Mouse (Mus musculus) midbrain, embryonic 16.5 days (tissue): ENCODE results near the gene Has3. TPM values are rescaled to one million over a fixed set of nuclear protein-coding genes. Genes with fewer than 3 reads are reported as not detected.
A peak's percentile ranks its signal among the peaks of the same experiment; 100 is the strongest.
"Not testable (repeated sequence)": the region's sequence is repeated elsewhere in the genome, so short reads cannot be mapped to it uniquely, and the experiment has no call there.

ENCODE experiments used
- ATAC-seq: fragments of 200-750 bp; cut with Nextera tagmentation; 2 replicates; pipeline ENCODE4 v1.8.0; 2017; ENCODE audit warnings: moderate TSS enrichment
- H3K27ac ChIP-seq: fragments of 300-500 bp; sonication (generic); 2 replicates; pipeline ENCODE4 v1.5.1; 2014; ENCODE audit warnings: mild to moderate bottlenecking, low read length, mixed read lengths
- H3K27me3 ChIP-seq: fragments of 300-500 bp; sonication (generic); 2 replicates; pipeline ENCODE4 v1.6.1; 2014; ENCODE audit warnings: low read depth, low read length, mixed read lengths; ENCODE audit not compliant: control insufficient read depth, insufficient read depth
- H3K36me3 ChIP-seq: fragments of 300-500 bp; sonication (generic); 2 replicates; pipeline ENCODE4 v1.6.1; 2014; ENCODE audit warnings: mild to moderate bottlenecking, low read length, moderate library complexity, mixed read lengths; ENCODE audit not compliant: control insufficient read depth, insufficient read depth
- H3K4me1 ChIP-seq: fragments of 300-500 bp; sonication (generic); 2 replicates; pipeline ENCODE4 v1.6.1; 2014; ENCODE audit warnings: mild to moderate bottlenecking, low read length, mixed read lengths; ENCODE audit not compliant: control insufficient read depth, insufficient read depth
- H3K4me2 ChIP-seq: fragments of 300-500 bp; sonication (generic); 2 replicates; pipeline ENCODE4 v1.6.1; 2014; ENCODE audit warnings: mild to moderate bottlenecking, low read length, mixed read lengths
- H3K4me3 ChIP-seq: fragments of 300-500 bp; sonication (generic); 2 replicates; pipeline ENCODE4 v1.5.1; 2014; ENCODE audit warnings: low read depth, mild to moderate bottlenecking, low read length, moderate library complexity, mixed read lengths
- H3K9ac ChIP-seq: fragments of 300-500 bp; sonication (generic); 2 replicates; pipeline ENCODE4 v1.6.1; 2014; ENCODE audit warnings: low read depth, low read length, mixed read lengths
- H3K9me3 ChIP-seq: fragments of 300-500 bp; sonication (generic); replicated peaks from 2 replicates; pipeline ENCODE4 v1.6.1; 2014; ENCODE audit warnings: mild to moderate bottlenecking, low read length, mixed read lengths; ENCODE audit not compliant: control insufficient read depth, poor library complexity, severe bottlenecking
- WGBS: fragments of 180-500 bp; shearing (Covaris S2); extraction: QIAGEN DNeasy Blood & Tissue Kit; methylation state at CpG from one replicate; pipeline ENCODE4 v1.1.7; 2014; 5-methylcytosine and 5-hydroxymethylcytosine counted together
- polyA plus RNA-seq: library from polyadenylated mRNA; unstranded; fragments of >200 nt; fragmentation: Nextera tagmentation; extraction: Ambion mirVana; gene quantifications from 2 replicates; pipeline ENCODE4 v1.2.1, GENCODE M21; 2015

Gene Has3
- polyA plus RNA-seq, 1 experiment from 2014 or later, result 1.2 TPM

GRCm38 (mm10) chr8:106872454-106873034 lies 2.5 kb downstream of the Has3 start:
- no peaks in the 10 kb centered on the region for H3K9me3 ChIP-seq
- peak overlapping the region; percentile 78 for H3K27ac ChIP-seq
- H3K4me3 ChIP-seq, result peak overlapping the region; percentile 73
- H3K9ac ChIP-seq, result peak overlapping the region; percentile 83
- peaks cover 8% of the 10 kb centered on the region; the same call in 1 of the 2 replicates for H3K36me3 ChIP-seq
- no peak for ATAC-seq
- H3K4me1 ChIP-seq, result peaks cover 26% of the 10 kb centered on the region
- WGBS, result 10% methylated on average over 8 of the region's 8 CpGs
- peak overlapping the region; percentile 90 for H3K4me2 ChIP-seq
- H3K27me3 ChIP-seq, result peaks cover 17% of the 10 kb centered on the region

GRCm38 (mm10) chr8:106880121-106880707 lies 10.2 kb downstream of the Has3 start:
- 88% methylated on average over 8 of the region's 8 CpGs for WGBS
- Histone ChIP-seq H3K36me3 (peaks cover 27% of the 10 kb centered on the region), H3K4me1 (no peaks in the 10 kb centered on the region), H3K27me3 (no peaks in the 10 kb centered on the region), H3K9ac (no peak overlapping the region), H3K4me2 (no peak overlapping the region), H3K27ac (no peak overlapping the region), H3K4me3 (no peak overlapping the region), H3K9me3 (no peaks in the 10 kb centered on the region)
- ATAC-seq, result no peak

- H3K4me3 ChIP-seq, ATAC-seq, H3K4me1 ChIP-seq, H3K36me3 ChIP-seq, H3K9ac ChIP-seq, H3K27me3 ChIP-seq, H3K27ac ChIP-seq, H3K9me3 ChIP-seq, H3K4me2 ChIP-seq: not testable (repeated sequence)
- WGBS, result 91% methylated on average over 11 of the region's 11 CpGs
Observed at GRCm38 (mm10) chr8:106884094-106884493, 14.1 kb downstream of the Has3 start.

GRCm38 (mm10) chr8:106884826-106885400 lies 14.9 kb downstream of the Has3 start:
- H3K4me2 ChIP-seq, H3K9me3 ChIP-seq, H3K4me3 ChIP-seq, H3K27me3 ChIP-seq, H3K27ac ChIP-seq, H3K9ac ChIP-seq, H3K4me1 ChIP-seq, ATAC-seq, H3K36me3 ChIP-seq: not testable (repeated sequence)
- WGBS, result 97% methylated on average over 4 of the region's 4 CpGs

- Histone ChIP-seq H3K36me3 (0 out of 2 replicates have a peak, but pooled peaks cover 4% of the 10 kb centered on the region), H3K27ac (no peak overlapping the region), H3K9me3 (no peaks in the 10 kb centered on the region), H3K4me1 (peaks cover 14% of the 10 kb centered on the region), H3K4me3 (no peak overlapping the region), H3K4me2 (no peak overlapping the region), H3K27me3 (no peaks in the 10 kb centered on the region), H3K9ac (no peak overlapping the region)
- peak; percentile 58 for ATAC-seq
- 42% methylated on average over 5 of the region's 5 CpGs for WGBS
Observed at GRCm38 (mm10) chr8:106887336-106888189, 17.5 kb downstream of the Has3 start.

GRCm38 (mm10) chr8:106888803-106889202 lies 18.8 kb downstream of the Has3 start:
- Histone ChIP-seq H3K4me3 (no peak overlapping the region), H3K4me2 (no peak overlapping the region), H3K9me3 (no peaks in the 10 kb centered on the region), H3K36me3 (no peaks in the 10 kb centered on the region), H3K9ac (no peak overlapping the region), H3K27ac (no peak overlapping the region), H3K27me3 (no peaks in the 10 kb centered on the region), H3K4me1 (peaks cover 15% of the 10 kb centered on the region)
- ATAC-seq, result no peak
- 92% methylated on average over 3 of the region's 3 CpGs for WGBS

GRCm38 (mm10) chr8:106892210-106892805 lies 22.3 kb downstream of the Has3 start:
- no peaks in the 10 kb centered on the region for H3K36me3 ChIP-seq
- H3K4me1 ChIP-seq, result peaks cover 23% of the 10 kb centered on the region
- H3K27me3 ChIP-seq, result no peaks in the 10 kb centered on the region
- H3K4me2 ChIP-seq, result peak overlapping the region; percentile 93
- ATAC-seq, result 0 out of 2 replicates have a peak, but pooled peaks have one; percentile 37
- H3K4me3 ChIP-seq, result peak overlapping the region; percentile 97
- no peaks in the 10 kb centered on the region for H3K9me3 ChIP-seq
- under 1% methylated on average over 15 of the region's 15 CpGs for WGBS
- peak overlapping the region; percentile 96 for H3K9ac ChIP-seq
- peak overlapping the region; percentile 95 for H3K27ac ChIP-seq

- peak; percentile 86 for ATAC-seq
- peaks cover 23% of the 10 kb centered on the region for H3K4me1 ChIP-seq
Observed at GRCm38 (mm10) chr8:106892806-106893451, 22.9 kb downstream of the Has3 start.

More at GRCm38 (mm10) chr8:106892806-106893451, 22.9 kb downstream of the Has3 start:
- peak overlapping the region; percentile 93 for H3K4me2 ChIP-seq
- peak overlapping the region; percentile 96 for H3K9ac ChIP-seq
- no peaks in the 10 kb centered on the region for H3K27me3 ChIP-seq
- H3K36me3 ChIP-seq, result no peaks in the 10 kb centered on the region
- peak overlapping the region; percentile 95 for H3K27ac ChIP-seq
- WGBS, result under 1% methylated on average over 36 of the region's 57 CpGs
- peak overlapping the region; percentile 97 for H3K4me3 ChIP-seq
- H3K9me3 ChIP-seq, result no peaks in the 10 kb centered on the region
